Mouse (Mus musculus) gastrocnemius, postnatal 36 days (tissue): Measurements from ENCODE around the gene Lmbr1l. TPM values are rescaled to one million over a fixed set of nuclear protein-coding genes. Genes with fewer than 3 reads are reported as not detected.

Experiments used
- total RNA-seq, 2 experiments: library from RNA; stranded (reverse); gene quantifications; 2 replicates each; pipeline ENCODE4 v1.2.3; 2021

Gene Lmbr1l
- total RNA-seq, 2 experiments from 2014 or later: 6.3 to 7.6 TPM

Other genes starting within 250 kb of the Lmbr1l start
- 1 to 10 TPM in 1 of 2 experiments, under 1 TPM in 1; 0.81 to 1.5 TPM for gene Rnd1, start 240.8 kb downstream of the Lmbr1l start, total RNA-seq
- not detected for gene Ccdc65, start 210.0 kb downstream of the Lmbr1l start, total RNA-seq
- 1 to 10 TPM; 1.4 to 1.7 TPM for gene Fkbp11, start 190.0 kb downstream of the Lmbr1l start, total RNA-seq
- gene Arf3, start 155.0 kb downstream of the Lmbr1l start, total RNA-seq: 1 to 10 TPM; 7.4 to 8.2 TPM
- under 1 TPM; 0.69 to 0.87 TPM for gene Wnt10b, start 140.1 kb downstream of the Lmbr1l start, total RNA-seq
- not detected for gene Wnt1, start 128.4 kb downstream of the Lmbr1l start, total RNA-seq
- gene Ddn, start 108.7 kb downstream of the Lmbr1l start, total RNA-seq: under 1 TPM; 0.28 to 0.96 TPM
- gene Prkag1, start 86.7 kb downstream of the Lmbr1l start, total RNA-seq: 10 to 100 TPM; 39.3 to 50.3 TPM
- gene Kmt2d, start 47.0 kb downstream of the Lmbr1l start, total RNA-seq: 10 to 100 TPM; 42.7 to 46.4 TPM
- 1 to 10 TPM; 1.9 to 3.1 TPM for gene Rhebl1, start 23.7 kb downstream of the Lmbr1l start, total RNA-seq
- gene Dhh, start 19.7 kb downstream of the Lmbr1l start, total RNA-seq: under 1 TPM; 0.41 to 0.96 TPM
- gene Tuba1b, start 16.3 kb upstream of the Lmbr1l start, total RNA-seq: 10 to 100 TPM; 21.8 to 23.2 TPM
- gene Gm49450, start 35.3 kb upstream of the Lmbr1l start, total RNA-seq: not detected
- gene Tuba1a, start 35.5 kb upstream of the Lmbr1l start, total RNA-seq: 10 to 100 TPM; 27.6 to 30.1 TPM
- 1 to 10 TPM; 8.2 to 9.4 TPM for gene Tuba1c, start 111.7 kb upstream of the Lmbr1l start, total RNA-seq
- gene Prph, start 136.9 kb upstream of the Lmbr1l start, total RNA-seq: 1 to 10 TPM in 1 of 2 experiments, under 1 TPM in 1; 0.42 to 1.2 TPM
- gene Troap, start 156.3 kb upstream of the Lmbr1l start, total RNA-seq: under 1 TPM; 0.62 to 0.69 TPM
- not detected for gene C1ql4, start 169.6 kb upstream of the Lmbr1l start, total RNA-seq
- gene Dnajc22, start 174.9 kb upstream of the Lmbr1l start, total RNA-seq: under 1 TPM in 1 of 2 experiments, not detected in 1; 0.27 TPM
- 1 to 10 TPM; 3.8 to 3.9 TPM for gene Spats2, start 207.7 kb upstream of the Lmbr1l start, total RNA-seq